Mouse (Mus musculus) lung, embryonic 16.5 days (tissue): ENCODE measurements around the gene Cgnl1. TPM values are rescaled to one million over a fixed set of nuclear protein-coding genes. Genes with fewer than 3 reads are reported as not detected.
A peak's percentile ranks its signal among the peaks of the same experiment; 100 is the strongest.

Experiments
- ATAC-seq: fragments of 200-750 bp; cut with Nextera tagmentation; 2 replicates; pipeline ENCODE4 v1.8.0; 2017; ENCODE audit warnings: low read depth, mild to moderate bottlenecking, moderate library complexity
- H3K27ac ChIP-seq: fragments of 300-500 bp; sonication (generic); 2 replicates; pipeline ENCODE4 v1.5.1; 2014; ENCODE audit warnings: mild to moderate bottlenecking, control low read depth, low read length
- H3K27me3 ChIP-seq: fragments of 300-500 bp; sonication (generic); 2 replicates; pipeline ENCODE4 v1.6.1; 2014; ENCODE audit warnings: low read depth, low read length, mixed read lengths; ENCODE audit not compliant: control insufficient read depth, insufficient read depth
- H3K36me3 ChIP-seq: fragments of 300-500 bp; sonication (generic); 2 replicates; pipeline ENCODE4 v1.6.1; 2014; ENCODE audit warnings: low read length; ENCODE audit not compliant: control insufficient read depth, insufficient read depth
- H3K4me1 ChIP-seq: fragments of 300-500 bp; sonication (generic); replicated peaks from 2 replicates; pipeline ENCODE4 v1.6.1; 2014; ENCODE audit warnings: low read length, mixed read lengths; ENCODE audit not compliant: control insufficient read depth, insufficient read depth
- H3K4me2 ChIP-seq: fragments of 300-500 bp; sonication (generic); 2 replicates; pipeline ENCODE4 v1.6.1; 2014; ENCODE audit warnings: low read depth, low read length, control low read depth
- H3K4me3 ChIP-seq: fragments of 300-500 bp; sonication (generic); 2 replicates; pipeline ENCODE4 v1.5.1; 2014; ENCODE audit warnings: mild to moderate bottlenecking, low read length, control low read depth
- H3K9ac ChIP-seq: fragments of 300-500 bp; sonication (generic); 2 replicates; pipeline ENCODE4 v1.6.1; 2014; ENCODE audit warnings: low read length, control low read depth
- H3K9me3 ChIP-seq: fragments of 300-500 bp; sonication (generic); 2 replicates; pipeline ENCODE4 v1.6.1; 2016; ENCODE audit warnings: low read length; ENCODE audit not compliant: control insufficient read depth
- WGBS: fragments of 180-500 bp; shearing (Covaris S2); extraction: QIAGEN DNeasy Blood & Tissue Kit; methylation state at CpG from one replicate; pipeline ENCODE4 v1.1.7; 2014; 5-methylcytosine and 5-hydroxymethylcytosine counted together
- polyA plus RNA-seq: library from polyadenylated mRNA; unstranded; fragments of >200 nt; fragmentation: Nextera tagmentation; extraction: Ambion mirVana; gene quantifications from 2 replicates; pipeline ENCODE4 v1.2.1, GENCODE M21; 2015

Cgnl1 gene
- polyA plus RNA-seq, 1 experiment from 2014 or later, result 21.8 TPM

DNA sequence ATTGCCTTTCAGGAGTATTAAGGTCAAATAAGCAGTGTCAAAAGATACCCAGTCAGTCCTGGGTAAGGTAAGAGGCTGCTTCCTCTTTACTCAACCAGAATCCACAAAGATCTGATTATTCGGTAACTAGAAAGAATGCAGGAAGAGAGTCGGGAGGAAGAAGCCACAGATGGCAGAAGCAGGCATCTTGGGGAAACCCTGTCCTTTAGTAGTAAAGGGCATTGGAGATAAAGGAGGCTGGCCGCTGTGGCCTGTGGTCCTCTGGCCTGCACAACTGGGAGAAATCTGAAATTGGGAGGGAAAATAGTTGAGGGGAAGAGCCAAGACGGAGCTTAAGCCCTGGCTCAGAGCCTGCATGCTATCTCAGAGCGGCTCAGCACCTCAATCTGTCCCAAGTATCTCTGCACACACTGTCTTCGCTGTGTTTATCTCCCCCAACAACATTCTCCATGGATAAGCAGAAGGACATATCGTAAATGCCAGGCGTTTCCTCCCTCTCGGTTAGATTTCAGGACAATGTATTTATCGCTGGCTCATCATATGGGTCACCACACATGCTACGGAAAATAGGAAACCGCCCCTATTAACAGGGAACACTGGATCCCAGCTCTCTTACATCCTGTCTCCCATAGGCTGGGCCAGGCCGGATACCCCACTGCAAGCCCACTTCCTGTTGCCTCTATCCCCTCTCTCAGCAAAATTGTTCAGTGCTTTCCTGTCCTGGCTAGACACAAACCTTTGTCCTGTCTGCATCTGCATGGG lies 164.9 kb downstream of the Cgnl1 start:
- Histone ChIP-seq H3K27me3 (no peaks in the 10 kb centered on the region), H3K9ac (no peak overlapping the region), H3K36me3 (no peaks in the 10 kb centered on the region), H3K9me3 (no peaks in the 10 kb centered on the region), H3K4me3 (no peak overlapping the region), H3K27ac (peak overlapping the region; percentile 75), H3K4me1 (peaks cover 19% of the 10 kb centered on the region), H3K4me2 (no peak overlapping the region)
- 53% methylated on average over 13 of the region's 13 CpGs for WGBS
- ATAC-seq, result peak; percentile 89

DNA sequence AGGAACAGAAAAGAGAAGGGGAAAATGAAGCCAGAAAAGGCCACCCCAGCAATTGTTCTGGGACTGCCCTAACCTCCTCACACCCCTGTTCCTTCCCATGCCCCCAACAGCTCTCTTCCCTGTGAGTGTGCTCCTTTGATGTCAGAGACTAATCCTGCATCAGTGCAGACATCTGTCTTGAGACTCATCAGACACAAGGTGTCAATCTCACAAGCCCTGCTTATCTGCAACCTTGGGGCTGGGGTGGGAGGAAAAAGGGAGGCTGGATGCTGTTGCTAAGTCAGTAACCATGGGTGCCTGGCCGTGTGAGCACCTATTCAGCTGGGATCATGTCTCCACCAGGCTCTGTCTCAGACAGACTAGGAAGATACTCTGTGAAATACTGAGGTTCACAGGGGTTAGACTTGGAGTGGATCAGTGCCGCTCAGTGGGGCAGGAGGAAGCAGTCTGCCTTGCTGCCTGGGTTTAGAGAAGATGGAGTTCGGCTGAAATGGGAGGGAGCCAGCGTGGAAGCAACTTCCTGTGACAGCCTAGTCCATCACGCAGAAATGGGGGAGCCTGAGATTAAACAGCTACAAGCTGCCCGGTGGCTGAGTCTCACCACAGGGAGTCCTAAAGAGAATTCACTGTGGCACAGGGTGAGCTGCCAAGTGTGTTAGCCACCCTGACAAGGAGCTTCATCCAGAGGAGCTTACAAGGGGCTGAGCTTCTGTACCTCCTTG lies 166.3 kb downstream of the Cgnl1 start:
- H3K9ac ChIP-seq, result no peak overlapping the region
- no peaks in the 10 kb centered on the region for H3K27me3 ChIP-seq
- no peak overlapping the region for H3K4me3 ChIP-seq
- no peak overlapping the region for H3K4me2 ChIP-seq
- WGBS, result 40% methylated on average over 6 of the region's 6 CpGs
- H3K4me1 ChIP-seq, result peaks cover 19% of the 10 kb centered on the region
- H3K36me3 ChIP-seq, result no peaks in the 10 kb centered on the region
- H3K9me3 ChIP-seq, result no peaks in the 10 kb centered on the region
- no peak for ATAC-seq
- peak overlapping the region; percentile 50 for H3K27ac ChIP-seq

DNA sequence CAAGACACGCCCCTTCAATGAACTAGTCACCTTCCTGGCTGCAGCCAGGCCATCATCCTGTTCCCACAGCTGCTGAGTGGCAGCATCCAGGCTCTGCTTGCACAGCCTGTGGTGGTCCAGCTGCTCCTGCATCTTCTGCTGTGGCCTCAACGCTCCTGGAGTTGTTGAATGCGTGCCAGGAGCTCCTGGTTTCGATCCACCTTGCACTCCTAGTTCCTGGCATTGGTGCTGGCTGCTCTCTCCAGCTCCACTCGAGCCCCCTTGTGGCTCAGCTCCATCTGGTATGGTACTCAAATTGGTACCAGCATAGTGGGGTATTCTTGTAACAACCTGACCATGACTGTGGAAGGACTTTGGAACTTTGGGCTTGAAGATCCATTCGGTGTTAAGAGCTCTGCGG lies 171.5 kb downstream of the Cgnl1 start:
- Histone ChIP-seq H3K27ac (no peak overlapping the region), H3K4me1 (peaks cover 10% of the 10 kb centered on the region), H3K9ac (no peak overlapping the region), H3K36me3 (no peaks in the 10 kb centered on the region), H3K4me2 (no peak overlapping the region), H3K9me3 (no peaks in the 10 kb centered on the region), H3K4me3 (no peak overlapping the region), H3K27me3 (no peaks in the 10 kb centered on the region)
- ATAC-seq, result no peak
- WGBS, result 62% methylated on average over 7 of the region's 7 CpGs

DNA sequence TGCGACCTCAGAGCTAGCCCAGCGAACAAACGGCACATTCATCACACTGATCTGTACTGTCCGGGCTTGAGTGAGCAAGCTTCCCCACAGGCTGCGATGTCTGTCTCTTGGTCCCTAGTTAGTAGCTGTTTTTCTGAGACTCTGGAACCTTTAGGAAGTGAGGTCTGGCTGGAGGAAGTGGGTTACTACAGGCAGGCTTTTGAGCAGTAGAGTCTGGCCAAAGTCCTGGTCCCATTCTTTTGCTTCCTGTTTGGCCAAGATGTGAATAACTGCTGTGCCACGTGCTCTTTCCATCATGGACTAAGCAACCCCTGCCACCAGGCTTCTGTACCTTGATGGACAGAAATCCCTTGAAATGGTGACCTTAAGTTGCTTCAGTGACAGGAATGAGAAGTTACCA lies 174.5 kb downstream of the Cgnl1 start:
- H3K27me3 ChIP-seq, result no peaks in the 10 kb centered on the region
- no peak for ATAC-seq
- no peak overlapping the region for H3K9ac ChIP-seq
- 50% methylated on average over 6 of the region's 6 CpGs for whole genome bisulfite sequencing
- H3K4me2 ChIP-seq, result no peak overlapping the region
- peaks cover 17% of the 10 kb centered on the region for H3K4me1 ChIP-seq
- no peaks in the 10 kb centered on the region for H3K9me3 ChIP-seq
- H3K36me3 ChIP-seq, result no peaks in the 10 kb centered on the region
- H3K4me3 ChIP-seq, result no peak overlapping the region
- H3K27ac ChIP-seq, result peak overlapping the region; percentile 38

DNA sequence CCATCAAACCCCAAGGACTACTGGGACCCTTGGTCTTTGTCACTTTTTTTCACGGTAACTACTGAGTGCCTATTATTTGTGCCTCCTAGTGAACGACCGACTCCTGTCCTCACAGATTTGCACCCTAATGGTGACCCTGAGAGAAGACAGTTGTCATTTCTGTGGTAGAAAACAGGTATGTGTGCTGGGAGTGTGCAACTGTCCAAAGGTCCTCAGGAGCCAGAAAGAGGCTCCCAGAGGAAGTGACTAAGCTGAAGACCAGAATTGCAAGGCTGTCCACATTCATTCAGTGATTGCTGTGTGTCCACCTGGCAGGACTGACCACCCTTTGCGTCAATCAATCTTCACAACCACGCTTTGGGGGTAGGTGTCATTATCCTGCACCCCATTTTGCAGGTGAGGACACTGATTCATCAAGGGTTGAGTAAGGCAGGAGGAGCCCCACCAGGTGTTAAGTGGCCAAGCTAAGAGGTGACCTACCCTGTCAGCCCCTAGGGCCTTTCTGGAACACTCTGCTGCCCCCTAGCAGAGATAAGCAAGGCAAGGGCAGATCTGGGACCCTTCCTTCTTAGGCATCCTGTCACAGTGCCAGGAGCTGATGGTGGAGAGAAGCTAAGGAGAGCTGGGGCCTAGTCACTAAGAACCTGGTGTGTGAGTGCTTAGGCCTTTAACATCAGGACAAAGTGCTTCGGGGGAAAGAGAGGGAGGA lies 178.7 kb downstream of the Cgnl1 start:
- Histone ChIP-seq H3K27me3 (no peaks in the 10 kb centered on the region), H3K4me3 (peak overlapping the region; percentile 74), H3K4me2 (peak overlapping the region; percentile 91), H3K27ac (peak overlapping the region; percentile 47), H3K9ac (peak overlapping the region; percentile 45), H3K36me3 (no peaks in the 10 kb centered on the region), H3K4me1 (peaks cover 18% of the 10 kb centered on the region), H3K9me3 (no peaks in the 10 kb centered on the region)
- ATAC-seq, result peak; percentile 15
- 28% methylated on average over 6 of the region's 6 CpGs for WGBS

DNA sequence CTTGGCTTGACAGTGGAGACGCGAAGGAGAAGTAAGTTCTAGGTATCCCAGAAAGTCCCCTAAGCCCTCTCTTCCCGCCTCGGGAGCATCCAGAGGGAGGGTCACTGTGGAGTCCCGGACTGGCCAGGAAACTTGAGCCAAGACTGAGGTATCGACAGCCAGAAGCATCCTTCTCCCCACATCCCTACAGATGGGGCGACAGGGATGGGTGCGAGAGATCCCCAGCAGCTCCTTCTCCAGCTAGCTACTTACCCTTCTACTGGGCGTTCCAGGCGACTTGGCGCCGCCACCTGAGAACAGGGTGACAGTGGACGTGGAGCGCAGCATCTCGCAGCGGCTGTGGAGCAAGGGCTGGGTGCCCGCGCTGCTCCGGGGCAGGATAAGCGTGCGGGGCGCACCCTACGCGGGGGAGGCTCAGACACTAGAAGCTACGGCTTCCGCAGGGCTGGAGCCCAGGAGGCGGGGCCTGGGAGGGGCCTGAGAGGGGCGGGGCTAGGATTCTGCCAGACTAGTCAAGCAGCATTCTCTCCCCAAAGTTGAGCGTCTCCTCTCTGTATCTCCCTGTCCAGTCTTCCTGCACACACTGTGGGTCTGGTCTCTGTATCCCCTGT lies 179.4 kb downstream of the Cgnl1 start, which contains the start of gene Myzap:
Gene Myzap, minus strand, starts transcription at position 423 of the 611 bp plus-strand sequence.
- H3K27me3 ChIP-seq, result no peaks in the 10 kb centered on the region
- WGBS, result 2% methylated on average over 27 of the region's 29 CpGs
- H3K27ac ChIP-seq, result peak within 1 kb of the TSS; percentile 59

DNA sequence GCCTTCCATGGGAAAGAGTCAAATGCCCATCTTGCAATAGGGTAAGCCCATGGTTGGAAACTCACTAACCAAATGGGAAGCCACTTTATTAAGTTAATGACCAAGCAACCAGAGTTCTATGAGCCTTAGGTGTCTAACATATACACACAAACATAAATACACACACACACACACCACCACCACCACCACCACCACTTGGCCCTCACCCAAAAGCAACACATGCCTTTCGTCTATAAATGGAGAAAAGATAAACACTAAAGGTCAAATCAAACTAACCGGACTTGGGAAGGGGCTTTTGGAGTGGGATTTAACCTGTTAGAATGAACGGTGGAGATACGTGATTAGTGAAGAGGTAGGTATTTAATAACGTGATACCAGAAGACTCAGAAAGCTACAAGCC lies 180.3 kb downstream of the Cgnl1 start:
- peak overlapping the region; percentile 74 for H3K4me3 ChIP-seq
- H3K9ac ChIP-seq, result peak overlapping the region; percentile 86
- H3K27ac ChIP-seq, result peak overlapping the region; percentile 59; the same call in 1 of the 2 replicates
- H3K4me1 ChIP-seq, result peaks cover 21% of the 10 kb centered on the region
- H3K4me2 ChIP-seq, result peak overlapping the region; percentile 91
- ATAC-seq, result no peak
- no peaks in the 10 kb centered on the region for H3K27me3 ChIP-seq
- H3K36me3 ChIP-seq, result no peaks in the 10 kb centered on the region
- WGBS, result 16% methylated on average over 5 of the region's 5 CpGs
- H3K9me3 ChIP-seq, result no peaks in the 10 kb centered on the region

More for the DNA sequence above, 179.4 kb downstream of the Cgnl1 start, which contains the start of gene Myzap:
- H3K4me3 ChIP-seq, result peak within 1 kb of the TSS; percentile 74
- peak within 1 kb of the TSS; percentile 91 for H3K4me2 ChIP-seq
- H3K9ac ChIP-seq, result peak within 1 kb of the TSS; percentile 86
- H3K4me1 ChIP-seq, result peaks cover 17% of the 10 kb centered on the region
- no peaks in the 10 kb centered on the region for H3K36me3 ChIP-seq
- H3K9me3 ChIP-seq, result no peaks in the 10 kb centered on the region
- ATAC-seq, result peak; percentile 94

DNA sequence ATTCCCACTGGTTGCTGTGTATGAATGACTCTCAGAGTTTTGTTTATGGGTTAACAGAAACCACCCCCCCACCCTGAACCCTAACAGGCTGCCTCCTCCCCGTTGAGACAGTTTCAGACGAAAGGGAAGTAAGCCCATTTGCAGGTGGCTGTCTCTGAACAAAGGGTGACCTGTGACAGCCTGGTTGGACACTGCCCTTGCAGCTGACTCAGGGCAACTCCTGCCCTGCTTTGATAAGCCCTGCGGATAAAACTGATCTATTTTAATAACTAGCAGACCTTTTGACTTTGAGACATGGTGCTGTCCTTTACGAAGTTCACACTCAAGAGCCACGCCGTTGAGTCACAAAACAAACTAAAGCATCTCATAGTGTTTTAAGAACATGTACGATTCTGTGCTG lies 181.6 kb downstream of the Cgnl1 start:
- Histone ChIP-seq H3K27me3 (no peaks in the 10 kb centered on the region), H3K36me3 (peaks cover 3% of the 10 kb centered on the region; the same call in 1 of the 2 replicates), H3K9me3 (peaks cover 3% of the 10 kb centered on the region; the same call in 1 of the 2 replicates), H3K4me1 (peaks cover 21% of the 10 kb centered on the region), H3K27ac (peak overlapping the region; percentile 63), H3K4me2 (peak overlapping the region; percentile 91), H3K9ac (peak overlapping the region; percentile 34; the same call in 1 of the 2 replicates), H3K4me3 (peak overlapping the region; percentile 74)
- ATAC-seq, result no peak
- 39% methylated on average over 7 of the region's 7 CpGs for WGBS
